Mouse (Mus musculus): ENCODE results near the gene Clca3b. TPM values are rescaled to one million over a fixed set of nuclear protein-coding genes. Genes with fewer than 3 reads are reported as not detected.
"Not testable (repeated sequence)": the region's sequence is repeated elsewhere in the genome, so short reads cannot be mapped to it uniquely, and the experiment has no call there.

Clca3b gene
- polyA plus RNA-seq (2015; fragmentation: Nextera tagmentation; extraction: Ambion mirVana), result 0.31 TPM in 1 of 2 replicates, not detected in the other

DNA sequence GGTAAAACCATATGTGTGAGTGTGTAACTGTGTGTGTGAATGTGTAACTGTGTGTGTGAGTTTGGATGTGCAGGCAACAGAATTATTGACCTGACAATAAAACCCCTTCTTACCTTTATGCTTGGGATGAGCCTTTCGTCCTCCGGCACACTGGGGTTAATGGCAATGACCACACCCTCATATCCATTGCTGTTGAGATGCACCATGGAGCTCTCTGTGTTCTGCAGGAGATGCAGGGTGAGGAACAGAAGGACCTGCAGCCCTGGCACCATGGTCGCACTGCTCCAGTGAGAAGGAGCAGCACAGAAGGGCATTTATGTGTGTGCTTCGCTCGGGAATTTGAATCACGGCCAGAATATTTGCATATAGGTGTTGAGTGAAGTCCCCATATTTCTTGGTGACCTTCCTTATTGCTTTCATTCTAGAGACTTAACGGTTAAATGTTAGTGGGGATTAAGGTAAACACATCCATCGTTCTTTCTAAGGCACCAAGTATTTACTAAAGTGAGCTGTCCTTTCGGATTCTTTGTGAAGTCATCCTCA is at the start of gene Clca3b:
Gene Clca3b (minus strand): TSS at position 344 of the 543 bp plus-strand sequence.
- 84% methylated on average over 9 of the region's 9 CpGs for WGBS
- not testable (repeated sequence) for H3K27me3 ChIP-seq (replicated peaks); H3K4me3 ChIP-seq (replicated peaks); H3K9me3 ChIP-seq (replicated peaks); H3K27ac ChIP-seq (replicated peaks); H3K4me2 ChIP-seq; H3K4me1 ChIP-seq; H3K9ac ChIP-seq (replicated peaks); ATAC-seq (ENCODE audit: low FRiP score); H3K36me3 ChIP-seq

- no peaks in the 10 kb centered on the region for H3K9me3 ChIP-seq (replicated peaks)
- WGBS, result 82% methylated on average over 2 of the region's 2 CpGs
- H3K27me3 ChIP-seq (replicated peaks), result no peaks in the 10 kb centered on the region
- no peak overlapping the region for H3K27ac ChIP-seq (replicated peaks)
- no peaks in the 10 kb centered on the region for H3K4me1 ChIP-seq
- no peak overlapping the region for H3K4me3 ChIP-seq (replicated peaks)
- H3K36me3 ChIP-seq, result no peaks in the 10 kb centered on the region
- H3K9ac ChIP-seq (replicated peaks), result no peak overlapping the region
- H3K4me2 ChIP-seq, result no peak overlapping the region
- no peak for ATAC-seq (ENCODE audit: low FRiP score)
Observed at GRCm38 (mm10) chr3:144897042-144897678, 48.0 kb upstream of the Clca3b start.

GRCm38 (mm10) chr3:144890246-144890758 is 41.1 kb upstream of the Clca3b start:
- no peak overlapping the region for H3K9ac ChIP-seq (replicated peaks)
- 48% methylated on average over 2 of the region's 2 CpGs for WGBS
- H3K9me3 ChIP-seq (replicated peaks), result no peaks in the 10 kb centered on the region
- H3K27me3 ChIP-seq (replicated peaks), result no peaks in the 10 kb centered on the region
- H3K4me2 ChIP-seq, result no peak overlapping the region
- no peak for ATAC-seq (ENCODE audit: low FRiP score)
- no peaks in the 10 kb centered on the region for H3K36me3 ChIP-seq
- H3K4me1 ChIP-seq, result no peaks in the 10 kb centered on the region
- H3K4me3 ChIP-seq (replicated peaks), result no peak overlapping the region
- H3K27ac ChIP-seq (replicated peaks), result no peak overlapping the region

GRCm38 (mm10) chr3:144886957-144887356 is 37.8 kb upstream of the Clca3b start:
- ATAC-seq (ENCODE audit: low FRiP score), result no peak
- H3K4me3 ChIP-seq (replicated peaks), result no peak overlapping the region
- H3K9ac ChIP-seq (replicated peaks), result no peak overlapping the region
- H3K27ac ChIP-seq (replicated peaks), result no peak overlapping the region
- no peaks in the 10 kb centered on the region for H3K36me3 ChIP-seq
- H3K27me3 ChIP-seq (replicated peaks), result no peaks in the 10 kb centered on the region
- H3K4me1 ChIP-seq, result no peaks in the 10 kb centered on the region
- no peak overlapping the region for H3K4me2 ChIP-seq
- no peaks in the 10 kb centered on the region for H3K9me3 ChIP-seq (replicated peaks)

GRCm38 (mm10) chr3:144872012-144872411 is 22.9 kb upstream of the Clca3b start:
- not testable (repeated sequence) for H3K4me2 ChIP-seq; H3K27ac ChIP-seq (replicated peaks); H3K4me3 ChIP-seq (replicated peaks); H3K4me1 ChIP-seq; H3K9ac ChIP-seq (replicated peaks); H3K27me3 ChIP-seq (replicated peaks); H3K36me3 ChIP-seq; H3K9me3 ChIP-seq (replicated peaks); ATAC-seq (ENCODE audit: low FRiP score)
- WGBS, result 61% methylated on average over 4 of the region's 4 CpGs

DNA sequence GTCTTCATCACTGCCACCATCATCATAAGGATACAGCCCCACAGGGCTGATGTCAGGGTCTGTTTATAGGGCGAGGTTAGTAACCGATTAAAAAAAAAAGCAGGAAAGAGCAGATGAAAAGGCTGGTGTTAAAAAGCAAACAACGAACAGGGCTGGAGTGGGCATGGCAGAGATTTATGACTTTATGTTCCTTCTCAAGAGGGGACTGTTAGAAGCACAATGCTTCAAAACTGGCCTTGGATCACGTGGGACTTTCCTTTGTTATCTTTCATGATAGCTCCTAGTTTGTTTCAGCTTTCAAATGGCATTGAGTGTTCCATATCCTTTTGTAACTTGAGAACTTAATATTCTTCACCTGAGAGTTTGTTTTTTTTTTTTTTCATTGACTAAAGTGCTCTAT is 427 bp upstream of the Clca3b start:
- 25% methylated on average over 4 of the region's 4 CpGs for WGBS
- Histone ChIP-seq H3K27ac (replicated peaks) (no peak overlapping the region), H3K4me2 (no peak overlapping the region), H3K9me3 (replicated peaks) (no peaks in the 10 kb centered on the region), H3K4me3 (replicated peaks) (no peak overlapping the region), H3K9ac (replicated peaks) (no peak overlapping the region), H3K27me3 (replicated peaks) (no peaks in the 10 kb centered on the region), H3K4me1 (no peaks in the 10 kb centered on the region), H3K36me3 (no peaks in the 10 kb centered on the region)
- ATAC-seq (ENCODE audit: low FRiP score), result no peak

- Histone ChIP-seq H3K27ac (replicated peaks) (no peak overlapping the region), H3K27me3 (replicated peaks) (no peaks in the 10 kb centered on the region), H3K4me2 (no peak overlapping the region), H3K4me3 (replicated peaks) (no peak overlapping the region), H3K4me1 (no peaks in the 10 kb centered on the region), H3K9ac (replicated peaks) (no peak overlapping the region), H3K9me3 (replicated peaks) (no peaks in the 10 kb centered on the region), H3K36me3 (no peaks in the 10 kb centered on the region)
- 78% methylated on average over 6 of the region's 6 CpGs for WGBS
- no peak for ATAC-seq (ENCODE audit: low FRiP score)
Observed at GRCm38 (mm10) chr3:144827257-144827656, 21.9 kb downstream of the Clca3b start.

GRCm38 (mm10) chr3:144825151-144825550 is 24.0 kb downstream of the Clca3b start:
- Histone ChIP-seq H3K27ac (replicated peaks) (no peak overlapping the region), H3K4me1 (no peaks in the 10 kb centered on the region), H3K4me2 (no peak overlapping the region), H3K9ac (replicated peaks) (no peak overlapping the region), H3K27me3 (replicated peaks) (no peaks in the 10 kb centered on the region), H3K36me3 (no peaks in the 10 kb centered on the region), H3K9me3 (replicated peaks) (no peaks in the 10 kb centered on the region), H3K4me3 (replicated peaks) (no peak overlapping the region)
- WGBS, result 17% methylated on average over 10 of the region's 10 CpGs
- ATAC-seq (ENCODE audit: low FRiP score), result peak; percentile 65; the same call in 1 of the 2 replicates

DNA sequence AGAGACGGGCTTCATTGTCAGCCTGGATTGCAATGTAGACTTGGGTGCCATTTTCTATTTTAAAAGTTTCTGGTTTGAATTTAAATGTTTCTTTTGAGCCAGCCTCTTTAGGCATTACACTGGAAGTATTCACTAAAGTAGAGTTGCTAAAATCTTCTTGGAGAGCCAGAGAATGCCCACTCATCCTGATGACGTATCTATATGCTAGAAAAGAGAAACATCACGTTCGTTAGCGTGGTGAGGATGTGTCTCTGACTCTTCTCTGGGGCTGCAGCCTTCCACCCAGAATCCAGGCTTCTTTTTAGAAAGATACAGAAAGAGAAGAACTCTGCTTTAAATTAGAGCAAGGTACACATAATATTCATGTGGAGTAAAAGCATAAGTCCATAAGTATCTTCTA is 25.8 kb downstream of the Clca3b start:
- no peak for ATAC-seq (ENCODE audit: low FRiP score)
- Histone ChIP-seq H3K4me1 (no peaks in the 10 kb centered on the region), H3K4me3 (replicated peaks) (no peak overlapping the region), H3K27ac (replicated peaks) (no peak overlapping the region), H3K36me3 (no peaks in the 10 kb centered on the region), H3K9ac (replicated peaks) (no peak overlapping the region), H3K27me3 (replicated peaks) (no peaks in the 10 kb centered on the region), H3K4me2 (no peak overlapping the region), H3K9me3 (replicated peaks) (no peaks in the 10 kb centered on the region)
- 84% methylated on average over 5 of the region's 5 CpGs for WGBS

- Histone ChIP-seq H3K4me2 (no peak overlapping the region), H3K9ac (replicated peaks) (no peak overlapping the region), H3K4me3 (replicated peaks) (no peak overlapping the region), H3K36me3 (no peaks in the 10 kb centered on the region), H3K4me1 (no peaks in the 10 kb centered on the region), H3K27me3 (replicated peaks) (no peaks in the 10 kb centered on the region), H3K9me3 (replicated peaks) (no peaks in the 10 kb centered on the region), H3K27ac (replicated peaks) (no peak overlapping the region)
- ATAC-seq (ENCODE audit: low FRiP score), result no peak
- 69% methylated on average over 1 of the region's 1 CpGs for WGBS
Observed at GRCm38 (mm10) chr3:144820632-144821031, 28.5 kb downstream of the Clca3b start.

- not testable (repeated sequence) for H3K27me3 ChIP-seq (replicated peaks); H3K36me3 ChIP-seq; H3K9me3 ChIP-seq (replicated peaks); H3K4me3 ChIP-seq (replicated peaks); H3K4me2 ChIP-seq; ATAC-seq (ENCODE audit: low FRiP score); H3K9ac ChIP-seq (replicated peaks); H3K4me1 ChIP-seq; H3K27ac ChIP-seq (replicated peaks)
- WGBS, result 61% methylated on average over 6 of the region's 6 CpGs
Observed at GRCm38 (mm10) chr3:144819219-144819618, 29.9 kb downstream of the Clca3b start, which contains the start of gene Clca3a2. Gene Clca3a2 (minus strand): TSS chr3:144819494.

DNA sequence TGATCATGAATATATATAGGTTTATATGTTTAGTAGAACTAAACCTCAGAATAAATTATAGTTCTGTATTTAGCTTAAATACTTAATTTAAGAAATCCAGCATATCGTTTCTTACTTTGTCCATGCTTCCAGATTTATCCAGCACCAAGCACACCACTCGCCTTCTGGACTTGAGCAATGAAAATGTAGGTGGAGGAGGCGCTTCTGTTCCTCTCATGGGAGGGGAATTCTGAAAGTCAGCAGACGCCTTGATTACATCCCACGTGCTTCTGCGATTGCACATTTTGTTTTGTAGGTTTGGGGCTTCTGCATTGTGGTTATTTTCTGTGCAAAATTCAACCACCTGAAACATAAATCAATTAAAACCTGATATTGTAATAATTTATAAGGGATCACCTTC is 35.8 kb downstream of the Clca3b start:
- H3K36me3 ChIP-seq; H3K27me3 ChIP-seq (replicated peaks); H3K9me3 ChIP-seq (replicated peaks); H3K4me3 ChIP-seq (replicated peaks); ATAC-seq (ENCODE audit: low FRiP score); H3K27ac ChIP-seq (replicated peaks); H3K4me2 ChIP-seq; H3K4me1 ChIP-seq; H3K9ac ChIP-seq (replicated peaks): not testable (repeated sequence)
- 94% methylated on average over 6 of the region's 6 CpGs for WGBS

All from neural tube, embryonic 15.5 days (tissue).